9 mouse cellular contexts compared by ENCODE assay signal in the genomic region with DNA sequence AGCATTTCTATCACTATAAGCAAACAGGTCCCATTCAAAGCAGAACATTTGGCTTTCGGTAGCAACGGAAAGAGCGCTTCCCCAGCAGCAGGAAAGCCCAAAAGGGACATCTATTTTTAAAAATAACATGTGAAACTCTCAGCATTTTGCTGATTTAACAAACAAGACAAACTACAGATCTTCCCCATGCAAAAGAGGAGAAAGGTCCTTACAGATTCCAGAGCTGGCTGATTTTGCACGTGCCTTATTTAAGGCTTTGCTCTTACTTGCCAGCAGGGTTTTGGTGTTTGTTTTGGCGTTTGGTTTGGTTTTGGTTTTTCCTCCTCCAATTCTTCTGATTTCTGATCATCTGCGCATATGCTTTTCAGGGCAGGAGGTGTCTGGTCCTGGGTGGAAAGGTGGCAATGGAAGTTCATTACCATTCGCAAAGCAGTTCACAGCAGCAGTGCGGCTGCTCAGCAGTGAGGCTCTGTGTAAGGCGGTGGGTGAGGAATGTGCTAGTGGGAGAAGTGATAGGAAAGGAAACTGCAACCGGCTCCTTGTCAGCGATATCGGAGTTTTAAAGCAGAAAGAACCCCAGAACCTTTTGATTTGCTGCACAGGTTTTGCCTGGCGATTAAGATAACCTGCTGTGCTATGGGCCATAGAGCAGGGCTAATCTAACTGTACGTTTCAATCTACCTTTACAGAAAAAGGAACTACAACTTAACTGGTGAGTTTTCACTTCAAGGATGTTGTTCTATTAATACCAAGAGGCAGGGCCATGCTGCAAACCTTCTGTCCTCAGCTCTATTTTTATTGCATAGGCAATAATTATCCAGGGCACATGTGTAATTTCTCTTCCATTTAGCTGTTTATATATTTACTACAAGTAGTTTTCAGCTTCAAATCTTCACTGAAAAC. TPM values are rescaled to one million over a fixed set of nuclear protein-coding genes. Genes with fewer than 3 reads are reported as not detected.
A peak's percentile ranks its signal among the peaks of the same experiment; 100 is the strongest.
DNase-seq lines count a peak whose midpoint lies in the region; ATAC-seq lines count a peak whose summit lies in the region.
"Had no signal": no experiment of that assay in that cellular context is flagged by ENCODE, and none has a peak within 500 bp of the region (broad histone marks: within the 10 kb centered on the region; RNA-seq: fewer than 3 reads in every experiment).

No protein-coding gene starts in this region.

- WGBS in intestine, embryonic 15.5 days, result 23% methylated on average over 14 of the region's 14 CpGs
- 8% methylated on average over 14 of the region's 14 CpGs for WGBS in liver, embryonic 13.5 days (ENCODE audit: insufficient replicate concordance)
- 21% methylated on average over 14 of the region's 14 CpGs for WGBS in stomach, embryonic 16.5 days

- H3K36me3 ChIP-seq in intestine, embryonic 15.5 days, result no peaks in the 10 kb centered on the region
- no peaks in the 10 kb centered on the region for H3K36me3 ChIP-seq in liver, embryonic 13.5 days
- no peaks in the 10 kb centered on the region for H3K36me3 ChIP-seq in stomach, embryonic 16.5 days (ENCODE audit: control insufficient read depth, insufficient read depth, low read length)

- peak overlapping the region; percentile 53 for H3K4me2 ChIP-seq in intestine, embryonic 15.5 days (replicated peaks)
- H3K4me2 ChIP-seq in liver, embryonic 13.5 days, result peak overlapping the region; percentile 41
- H3K4me2 ChIP-seq in stomach, embryonic 16.5 days (ENCODE audit: low read depth, low read length), result peak overlapping the region; percentile 49

- H3K27ac ChIP-seq in intestine, embryonic 15.5 days, result peak overlapping the region; percentile 37
- H3K27ac ChIP-seq in liver, embryonic 13.5 days, result peak overlapping the region; percentile 4; the same call in 1 of the 2 replicates
- peak overlapping the region; percentile 42 for H3K27ac ChIP-seq in stomach, embryonic 16.5 days (ENCODE audit: low read length)

- intact Hi-C loops in heart, postnatal 25 days (cut with DNase I), result no loop called here

- H3K9ac ChIP-seq in intestine, embryonic 15.5 days, result no peak overlapping the region
- H3K9ac ChIP-seq in liver, embryonic 13.5 days, result peak overlapping the region; percentile 17; the same call in 1 of the 2 replicates
- peak overlapping the region; percentile 37; the same call in 1 of the 2 replicates for H3K9ac ChIP-seq in stomach, embryonic 16.5 days (ENCODE audit: low read length)

- H3K9me3 ChIP-seq in intestine, embryonic 15.5 days, result no peaks in the 10 kb centered on the region
- no peaks in the 10 kb centered on the region for H3K9me3 ChIP-seq in liver, embryonic 13.5 days (replicated peaks)
- no peaks in the 10 kb centered on the region for H3K9me3 ChIP-seq in stomach, embryonic 16.5 days (replicated peaks; ENCODE audit: control insufficient read depth, low read length)

- H3K27me3 ChIP-seq in intestine, embryonic 15.5 days (replicated peaks), result no peaks in the 10 kb centered on the region
- H3K27me3 ChIP-seq in liver, embryonic 13.5 days, result no peaks in the 10 kb centered on the region
- no peaks in the 10 kb centered on the region for H3K27me3 ChIP-seq in stomach, embryonic 16.5 days (ENCODE audit: control insufficient read depth, insufficient read depth, low read length)

- DNase-seq in heart, adult 11 months, result peak; percentile 95
- no peak for DNase-seq in heart, postnatal 25 days (ENCODE audit: low spot score)
- peak; percentile 17 for DNase-seq in CD4-positive, CD25-positive, alpha-beta regulatory T cell, adult 2 months (ENCODE audit: low read depth, low spot score)
- DNase-seq in frontal cortex, postnatal 25 days (ENCODE audit: low spot score in 2 of 2), result peak; percentile 15 to 31
- DNase-seq in liver, embryonic 13.5 days, result peak; percentile 8
- DNase-seq in cerebellum, adult 9-10 months, result no peak

- 0 out of 2 replicates have a peak overlapping the region, but pooled peaks have one; percentile 11 for H3K4me3 ChIP-seq in intestine, embryonic 15.5 days (replicated peaks)
- peak overlapping the region; percentile 9 for H3K4me3 ChIP-seq in liver, embryonic 13.5 days (replicated peaks)
- peak overlapping the region; percentile 30 for H3K4me3 ChIP-seq in stomach, embryonic 16.5 days (replicated peaks; ENCODE audit: low read length)

- peak; percentile 72 for ATAC-seq in intestine, embryonic 15.5 days
- ATAC-seq in liver, embryonic 13.5 days (ENCODE audit: low read depth), result peak; percentile 54; the same call in 1 of the 2 replicates
- no peak for ATAC-seq in stomach, embryonic 16.5 days (ENCODE audit: insufficient read depth, low FRiP score)

- H3K4me1 ChIP-seq in intestine, embryonic 15.5 days (replicated peaks), result peaks cover 8% of the 10 kb centered on the region
- no peaks in the 10 kb centered on the region; the same call in 1 of the 2 replicates for H3K4me1 ChIP-seq in liver, embryonic 13.5 days (replicated peaks)
- H3K4me1 ChIP-seq in stomach, embryonic 16.5 days (ENCODE audit: control insufficient read depth, insufficient read depth, low read length), result 0 out of 2 replicates have a peak, but pooled peaks cover 7% of the 10 kb centered on the region

RNA-seq across cellular contexts. Expression of a gene that starts 8.1 kb away (rescaled TPM):
- total RNA-seq in heart, postnatal 25 days (2021), result 10 to 100 TPM; 57.3 to 61.4 TPM
- polyA plus RNA-seq in intestine, embryonic 15.5 days (2015; fragmentation: Nextera tagmentation; extraction: Ambion mirVana), result 26.3 and 29.5 TPM in 2 replicates
- 7.9 and 9.8 TPM in 2 replicates for polyA plus RNA-seq in liver, embryonic 13.5 days (2015; fragmentation: Nextera tagmentation; extraction: Ambion mirVana)
- polyA plus RNA-seq in stomach, embryonic 16.5 days (2015; fragmentation: Nextera tagmentation; extraction: Ambion mirVana), result 28.5 and 29.7 TPM in 2 replicates

RNA-seq across cellular contexts. Expression of a gene that starts 54.4 kb away (rescaled TPM):
- not detected for total RNA-seq in heart, postnatal 25 days (2021)
- not detected in 2 replicates for polyA plus RNA-seq in intestine, embryonic 15.5 days (2015; fragmentation: Nextera tagmentation; extraction: Ambion mirVana)
- 0.06 TPM in 1 of 2 replicates, not detected in the other for polyA plus RNA-seq in liver, embryonic 13.5 days (2015; fragmentation: Nextera tagmentation; extraction: Ambion mirVana)
- not detected in 2 replicates for polyA plus RNA-seq in stomach, embryonic 16.5 days (2015; fragmentation: Nextera tagmentation; extraction: Ambion mirVana)
- total RNA-seq: ES-E14 had no signal

Comparison
In these comparisons a context has a peak if more than half of its experiments do, and no peak if none do; other contexts are left out.
1. DNase-seq: peak in heart, adult 11 months (single experiment), CD4-positive, CD25-positive, alpha-beta regulatory T cell, adult 2 months (single experiment), frontal cortex, postnatal 25 days (2 of 2) and liver, embryonic 13.5 days (single experiment); none in heart, postnatal 25 days (single experiment) and cerebellum, adult 9-10 months (single experiment).
2. Peak in every context shown above with its lines, with median percentiles within 50 percentile points of each other: H3K27ac ChIP-seq, H3K4me2 ChIP-seq and H3K4me3 ChIP-seq.